Mouse (Mus musculus) c-Kit-positive CD71-negative TER-119-negative erythroid progenitor cells, embryonic 14.5 days (primary cell): ENCODE data around the gene Tpp2.
"Not testable (repeated sequence)": the region's sequence is repeated elsewhere in the genome, so short reads cannot be mapped to it uniquely, and the experiment has no call there.

Experiments used
- DNase-seq: peaks from one replicate; pipeline ENCODE4 v3.0.0-alpha.2; 2013; ENCODE audit warnings: low read depth

The Tpp2 gene

DNA sequence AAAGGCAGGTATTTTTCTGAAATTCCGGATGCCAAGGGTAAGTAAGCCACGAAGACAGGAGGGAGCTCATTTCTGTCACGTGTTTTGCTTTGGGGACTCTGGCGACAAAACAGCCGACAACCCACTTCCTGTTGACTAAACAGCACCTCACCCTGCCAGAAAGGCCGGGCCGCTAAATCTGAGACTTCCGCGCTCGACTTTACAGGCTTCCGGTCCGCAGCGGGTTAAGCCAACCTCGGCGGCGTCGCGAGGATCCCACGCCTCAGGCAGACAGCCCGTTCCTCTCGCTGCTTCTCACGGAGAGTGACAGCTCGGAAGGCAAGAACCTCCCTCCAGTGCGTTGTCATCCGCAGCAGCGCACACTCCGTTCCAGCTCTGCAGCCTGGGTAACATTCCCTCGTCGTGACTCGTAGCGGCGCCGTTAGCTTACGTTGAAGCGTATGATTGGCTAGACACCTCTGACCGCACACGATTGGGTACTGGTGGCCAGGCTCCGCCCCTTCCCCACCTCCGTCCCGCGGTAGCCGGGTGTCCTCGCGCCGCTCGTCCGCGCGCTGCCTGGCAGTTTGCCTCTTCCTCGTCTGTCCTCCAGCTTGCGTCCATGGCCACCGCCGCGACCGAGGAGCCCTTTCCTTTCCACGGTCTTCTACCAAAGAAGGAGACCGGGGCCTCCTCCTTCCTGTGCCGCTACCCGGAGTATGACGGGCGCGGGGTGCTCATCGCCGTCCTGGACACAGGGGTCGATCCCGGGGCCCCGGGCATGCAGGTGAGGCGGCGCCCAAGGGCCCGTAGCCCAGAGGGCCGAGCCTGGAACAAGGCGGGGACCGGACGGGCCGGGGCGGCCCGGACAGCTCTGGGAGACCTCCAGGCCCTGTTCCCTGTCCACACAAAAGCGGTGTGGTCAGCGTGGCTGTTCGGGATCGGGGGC lies at the start of gene Tpp2:
Gene Tpp2 (plus strand): TSS at position 160 of the 928 bp plus-strand sequence.
- DNase-seq = peak; percentile 92

DNA sequence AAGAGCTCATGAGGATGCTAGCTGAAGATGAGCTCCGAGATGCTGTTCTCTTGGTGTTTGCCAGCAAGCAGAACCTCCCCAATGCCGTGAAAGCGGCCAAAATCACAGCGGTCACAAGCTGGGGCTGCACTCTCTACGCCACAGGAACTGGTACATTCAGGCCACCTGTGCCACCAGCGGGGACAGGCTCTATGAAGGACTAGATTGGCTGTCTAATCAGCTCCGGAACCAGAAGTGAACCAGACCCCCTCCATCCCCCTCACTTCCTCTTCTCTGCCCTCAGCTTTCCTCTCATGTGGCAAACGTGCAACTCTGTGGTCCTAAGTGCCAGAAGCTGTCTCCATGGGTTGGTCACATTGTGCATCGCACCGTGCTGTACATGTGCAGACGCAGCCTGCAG lies 45.1 kb upstream of the Tpp2 start:
- DNase-seq = not testable (repeated sequence)

DNA sequence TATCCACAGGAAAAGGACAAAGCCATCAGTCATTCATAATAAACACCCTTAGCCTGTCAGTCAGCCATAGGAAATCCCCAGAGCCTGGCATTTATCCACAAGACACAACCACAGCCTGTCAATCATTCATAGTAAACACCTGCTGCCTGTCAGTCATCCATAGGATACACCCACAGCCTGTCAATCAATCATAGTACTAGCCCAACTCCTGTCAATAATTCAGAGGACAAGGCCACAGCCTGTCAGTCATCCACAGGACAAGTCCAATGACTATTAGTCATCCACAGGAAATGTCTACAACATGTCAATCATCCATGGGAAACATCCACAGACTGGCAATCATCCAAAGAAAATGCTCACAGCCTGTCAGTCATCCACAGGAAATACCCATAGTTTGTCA lies 37.7 kb upstream of the Tpp2 start:
- no peak for DNase-seq

DNA sequence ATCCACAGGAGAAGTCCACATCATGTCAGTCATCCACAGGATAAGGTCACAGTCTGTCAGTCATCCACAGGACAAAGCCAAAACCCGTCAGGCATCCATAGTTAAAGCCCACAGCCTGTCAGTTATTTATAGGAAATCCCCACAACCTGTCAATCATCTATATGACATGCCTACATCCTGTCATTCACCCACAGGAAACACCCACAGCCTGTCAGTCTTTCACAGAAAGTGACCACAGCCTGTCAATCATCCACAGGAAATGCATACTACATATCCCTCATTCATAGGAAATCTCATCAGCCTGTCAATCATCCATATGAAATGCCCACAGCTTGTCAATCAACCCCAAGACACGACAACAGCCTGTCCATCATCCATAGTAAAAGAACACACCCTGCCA lies 36.3 kb upstream of the Tpp2 start:
- DNase-seq = no peak

DNA sequence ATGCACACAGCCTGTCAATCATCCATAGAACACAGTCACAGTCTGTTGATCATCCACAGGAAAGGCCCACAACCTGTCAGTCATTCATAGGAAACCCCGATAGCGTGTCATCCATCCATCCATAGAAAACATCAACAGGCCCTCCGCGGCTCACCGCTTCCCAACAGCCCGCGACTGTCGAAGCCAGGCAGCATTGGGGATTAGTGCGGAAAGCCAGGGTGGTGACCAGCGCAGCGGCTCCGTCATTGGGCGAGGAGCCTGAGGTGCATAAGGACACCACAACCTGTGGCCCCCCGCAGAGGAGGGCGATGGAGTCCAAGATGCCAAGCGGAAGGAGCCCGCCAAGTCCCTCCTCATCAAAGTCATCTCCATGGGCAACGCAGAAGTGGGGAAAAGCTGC lies 35.5 kb upstream of the Tpp2 start:
- no peak for DNase-seq

DNA sequence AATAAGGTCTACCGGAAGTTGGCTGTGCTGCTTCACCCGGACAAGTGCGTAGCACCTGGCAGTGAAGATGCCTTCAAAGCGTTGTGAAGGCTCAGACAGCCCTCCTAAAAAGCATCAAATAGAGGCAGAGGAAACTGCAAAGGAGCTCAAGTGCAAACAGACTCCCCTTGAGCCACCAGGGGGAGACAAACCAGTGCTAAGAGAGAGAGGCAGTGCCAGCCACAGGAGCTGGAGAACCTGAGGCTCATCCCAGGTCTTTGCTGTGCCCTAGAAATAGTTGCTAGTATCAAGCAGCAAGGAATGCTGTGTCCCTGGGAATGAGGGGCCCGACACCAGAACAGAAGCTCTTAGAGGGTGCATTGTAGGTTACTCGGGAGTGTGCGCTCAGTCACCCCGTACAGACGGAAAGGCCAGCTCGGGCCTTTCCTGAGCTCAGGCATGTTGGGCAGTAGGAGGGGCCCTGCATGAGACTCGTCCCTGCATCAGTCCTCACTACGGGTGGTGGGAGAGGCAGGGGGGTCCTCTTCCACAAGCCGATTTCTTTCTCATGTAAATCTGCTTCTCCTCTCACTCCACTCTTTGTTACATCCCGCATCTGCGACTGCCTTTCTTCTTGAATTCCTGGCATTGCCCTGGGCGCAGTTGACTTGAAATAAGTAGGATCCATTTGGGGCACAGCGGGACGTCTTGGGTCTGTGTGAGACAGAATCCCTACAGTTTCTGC lies 34.3 kb upstream of the Tpp2 start:
- peak; percentile 57 for DNase-seq

DNA sequence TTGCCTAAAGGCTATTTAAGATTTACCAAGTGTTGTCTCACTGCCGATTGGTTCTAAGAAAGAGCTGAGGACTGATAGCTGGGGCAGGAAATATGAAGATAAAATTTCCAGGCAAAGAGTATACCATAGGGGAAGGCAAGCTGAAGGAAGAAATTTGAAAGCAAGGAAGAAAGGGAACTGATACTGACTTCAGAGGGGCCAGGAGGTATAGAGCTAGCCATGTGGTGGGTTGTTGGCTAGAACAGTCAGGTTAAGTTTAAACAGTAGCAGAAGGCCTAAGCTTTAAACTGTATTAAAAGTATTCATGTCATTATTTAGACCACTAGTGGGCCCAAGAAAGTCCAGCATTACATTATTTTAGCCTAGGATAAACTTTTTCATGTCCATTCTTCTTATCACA lies 31.0 kb upstream of the Tpp2 start:
- no peak for DNase-seq

DNA sequence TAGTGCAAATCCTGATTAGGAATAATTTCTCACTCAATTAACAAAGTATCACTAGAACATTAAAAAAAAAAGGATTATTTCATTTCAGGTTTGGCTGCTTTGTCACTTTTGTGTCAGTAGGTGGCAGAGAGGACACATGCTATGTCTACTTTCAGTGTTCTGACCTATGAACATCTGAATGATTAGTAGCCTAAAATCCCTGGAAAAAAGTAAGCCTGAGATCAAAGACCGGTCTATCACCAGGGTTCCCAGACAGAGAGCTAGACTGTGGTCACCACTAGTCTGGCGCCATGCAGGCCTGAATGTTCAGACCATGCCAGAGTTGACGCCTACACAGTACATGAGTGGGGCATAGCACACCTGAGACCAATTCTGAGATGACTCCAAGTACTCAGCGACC lies 30.6 kb upstream of the Tpp2 start:
- DNase-seq = no peak

DNA sequence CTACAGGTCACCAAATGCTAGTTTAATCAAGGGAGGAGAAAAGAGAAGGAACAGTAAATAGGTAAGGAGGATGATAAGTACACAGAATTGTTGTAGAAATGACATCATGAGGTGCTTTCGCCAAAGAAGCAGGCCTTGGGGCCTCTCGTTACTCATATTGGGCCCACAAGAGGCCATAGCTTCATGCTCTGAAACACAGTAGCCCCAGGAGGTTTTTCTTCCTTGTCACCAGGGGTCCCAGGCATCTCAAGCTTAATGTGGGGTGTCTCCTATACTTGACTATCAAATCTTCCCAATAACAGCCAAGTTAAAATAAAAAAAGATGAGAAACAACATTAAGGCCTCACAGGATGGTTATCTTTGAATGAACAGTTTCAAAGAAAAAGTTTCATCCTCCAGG lies 18.0 kb upstream of the Tpp2 start:
- no peak for DNase-seq

DNA sequence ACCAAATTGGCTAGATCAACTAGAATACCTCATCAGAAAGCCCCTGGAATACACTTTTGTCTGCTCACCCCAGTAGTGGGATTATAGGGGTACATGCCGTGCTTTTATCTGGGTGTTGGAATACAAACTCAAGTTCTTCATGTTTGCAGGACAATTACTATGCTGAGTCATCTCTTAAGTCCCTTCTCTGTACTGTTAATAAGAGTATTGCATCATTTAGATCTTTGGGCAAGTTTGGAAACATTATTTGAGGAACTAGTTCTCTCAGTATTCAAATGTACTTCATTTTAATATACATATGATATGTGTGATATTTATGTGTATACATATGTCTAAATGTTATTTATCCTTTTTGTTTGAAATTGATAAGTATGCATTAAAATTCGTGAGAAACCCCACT lies 16.6 kb upstream of the Tpp2 start:
- DNase-seq = no peak

DNA sequence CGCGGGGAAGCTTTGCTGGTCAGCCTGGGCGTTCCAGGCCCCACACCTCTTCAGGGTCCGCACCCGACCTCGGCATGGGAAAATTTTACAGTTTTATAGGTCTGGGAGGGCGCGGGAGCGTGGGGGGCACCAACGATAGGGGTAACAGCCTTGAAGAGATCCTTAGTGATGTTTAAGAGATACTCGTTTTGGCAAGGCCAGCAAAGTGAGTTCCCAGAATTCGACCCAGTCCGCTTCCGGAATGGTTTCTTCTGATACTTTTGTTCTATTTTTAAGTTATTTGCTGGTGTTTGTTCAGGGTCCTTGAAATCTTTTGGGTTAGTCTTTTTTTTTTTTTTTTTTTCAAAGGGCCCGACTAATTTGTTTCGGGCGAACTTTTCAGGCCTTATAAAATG lies 966 bp downstream of the Tpp2 start:
- DNase-seq = no peak

DNA sequence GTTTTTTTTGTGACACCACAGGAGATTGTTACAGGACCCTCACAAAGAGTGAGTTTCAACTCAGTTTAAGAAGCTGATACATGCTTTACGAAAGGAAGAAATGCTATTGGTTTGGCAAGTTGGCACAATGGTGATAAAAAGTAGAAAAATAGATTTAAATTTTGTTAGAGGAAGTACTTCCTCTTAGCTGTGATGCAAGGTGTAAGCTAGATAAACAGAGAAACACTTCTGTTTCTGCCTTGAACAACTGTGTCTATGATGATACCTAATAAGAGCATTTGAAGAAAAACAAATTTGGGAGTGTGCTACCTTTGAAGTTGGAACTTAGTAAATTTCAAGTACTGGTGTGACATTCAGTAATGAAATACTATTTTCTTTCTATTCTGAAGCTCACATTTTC lies 5.9 kb downstream of the Tpp2 start:
- DNase-seq = no peak

DNA sequence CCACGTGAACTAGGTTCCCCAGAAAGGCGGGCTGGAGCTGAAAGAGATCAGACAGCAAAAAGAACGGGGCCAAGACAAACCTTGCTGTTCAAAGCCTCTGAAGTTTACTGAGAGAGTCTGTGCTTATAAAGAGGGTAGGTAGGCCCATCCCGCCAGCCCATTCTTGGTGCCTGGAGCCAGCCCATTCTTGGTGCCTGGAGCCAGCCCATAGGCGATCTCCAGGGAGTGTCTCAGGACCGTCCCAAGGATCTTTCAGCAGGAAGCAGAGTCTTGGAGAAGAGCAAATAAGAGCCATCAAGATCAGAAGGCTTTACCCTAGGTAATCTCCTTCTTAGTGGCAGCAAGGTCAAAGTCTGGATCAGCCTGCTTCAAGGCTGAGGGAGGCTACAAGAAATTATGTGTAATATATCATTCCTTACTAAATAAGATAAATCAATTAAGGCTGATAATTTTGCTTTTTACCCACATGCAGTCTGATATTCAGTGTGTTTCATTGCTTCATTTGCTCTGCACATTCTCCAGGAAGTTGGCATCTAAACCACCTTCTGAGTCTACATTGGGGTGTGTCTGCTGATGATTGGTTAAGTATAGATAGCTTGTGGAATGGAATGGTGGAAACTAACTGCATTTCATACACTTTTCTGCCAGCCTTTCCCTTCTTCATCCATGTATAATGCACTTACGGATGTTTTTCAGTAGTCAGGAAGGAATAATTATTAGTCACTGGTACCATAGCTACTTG lies 8.2 kb downstream of the Tpp2 start:
- DNase-seq = no peak

DNA sequence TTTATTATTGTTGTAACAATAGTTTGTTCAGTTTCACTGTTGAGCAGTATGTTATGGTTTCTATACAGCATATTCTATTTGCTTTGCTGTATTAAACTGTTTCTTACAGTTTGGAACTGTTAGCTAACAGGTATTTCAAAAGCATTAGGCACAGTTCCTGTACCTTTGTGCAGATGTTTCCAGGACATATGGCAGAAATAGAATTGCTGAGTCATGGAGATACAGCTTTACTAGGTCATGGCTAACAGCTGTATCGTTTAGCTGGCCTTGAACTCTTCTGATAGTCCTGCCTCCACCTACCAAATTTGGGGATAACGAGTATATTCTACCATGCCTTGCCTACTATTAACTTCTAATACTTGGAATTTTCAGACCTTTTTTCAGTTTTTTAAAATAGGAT lies 9.4 kb downstream of the Tpp2 start:
- DNase-seq = no peak

DNA sequence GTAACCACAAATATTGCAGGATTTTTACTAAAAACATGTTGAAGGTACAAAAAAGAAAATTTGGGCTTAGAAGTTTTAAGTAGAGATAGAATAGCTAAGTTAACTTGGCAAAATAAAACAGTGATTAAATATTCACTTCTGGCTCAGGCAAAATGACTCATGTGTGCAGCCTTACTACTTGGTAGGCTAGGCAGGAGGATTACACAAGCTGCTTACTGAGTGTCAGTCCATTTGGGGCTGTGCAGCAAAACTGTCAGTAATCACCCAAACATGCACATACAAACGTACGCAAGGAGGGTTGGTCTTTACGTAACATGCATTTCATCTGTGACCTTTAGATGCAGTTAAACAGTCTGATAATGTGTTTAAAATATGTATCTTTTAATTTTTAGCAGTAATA lies 20.2 kb downstream of the Tpp2 start:
- DNase-seq = no peak

DNA sequence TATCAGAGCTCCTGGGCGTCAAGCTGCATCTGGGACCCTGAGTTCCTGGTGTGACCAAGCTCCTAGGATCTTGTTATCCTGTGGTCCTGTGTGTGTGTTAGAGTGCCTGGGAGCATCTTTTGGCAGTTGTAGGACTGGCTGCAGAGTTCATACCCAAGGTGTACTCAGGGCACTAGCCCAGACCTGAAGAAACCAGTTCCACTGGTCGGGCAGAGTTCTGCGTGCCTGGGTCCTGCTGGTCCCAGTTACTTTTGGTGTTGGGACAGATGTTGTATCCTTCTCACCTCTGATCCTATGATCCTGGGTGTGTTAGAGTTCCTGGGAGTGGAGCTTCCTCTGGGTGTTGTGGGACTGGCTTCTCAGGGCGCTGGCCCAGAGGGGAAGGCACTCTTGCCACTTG lies 30.9 kb downstream of the Tpp2 start:
- no peak for DNase-seq

DNA sequence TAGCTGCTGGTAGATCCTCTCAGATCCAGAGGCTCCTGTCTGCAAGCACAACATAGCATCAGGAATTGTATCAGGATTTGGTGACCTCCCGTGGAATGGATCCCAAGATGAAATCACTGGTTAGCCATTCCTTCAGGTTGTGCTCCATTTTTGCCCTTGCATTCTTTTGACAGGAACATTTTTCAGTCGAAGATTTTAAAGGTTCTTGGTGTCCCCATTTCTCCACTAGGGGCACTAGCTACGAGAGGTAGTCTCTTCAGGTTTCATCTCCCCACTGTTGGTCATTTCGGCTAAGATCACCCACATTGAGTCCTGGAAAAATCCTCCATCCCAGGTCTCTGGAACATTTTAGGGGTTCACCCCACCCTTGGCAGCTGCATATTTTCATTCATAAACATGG lies 33.3 kb downstream of the Tpp2 start:
- DNase-seq = no peak

DNA sequence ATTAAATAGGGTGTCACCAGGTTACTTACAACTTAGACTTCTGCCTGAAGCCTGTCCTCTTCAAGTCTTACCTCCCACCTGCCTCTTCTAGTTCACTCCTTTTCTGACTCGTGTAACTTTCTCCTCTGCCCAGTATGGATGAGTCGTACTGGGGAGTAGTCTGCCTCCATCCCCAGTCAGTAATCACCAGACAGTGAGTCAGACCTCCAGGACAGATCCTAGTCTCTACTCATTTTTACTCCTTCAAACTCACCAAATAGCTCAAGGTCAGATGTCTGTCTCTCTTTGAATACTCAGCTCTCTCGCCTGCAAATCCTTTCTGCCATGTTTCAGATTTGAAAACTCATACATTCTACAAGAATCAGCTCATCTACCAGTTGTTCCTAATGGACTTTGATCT lies 35.9 kb downstream of the Tpp2 start:
- no peak for DNase-seq

DNA sequence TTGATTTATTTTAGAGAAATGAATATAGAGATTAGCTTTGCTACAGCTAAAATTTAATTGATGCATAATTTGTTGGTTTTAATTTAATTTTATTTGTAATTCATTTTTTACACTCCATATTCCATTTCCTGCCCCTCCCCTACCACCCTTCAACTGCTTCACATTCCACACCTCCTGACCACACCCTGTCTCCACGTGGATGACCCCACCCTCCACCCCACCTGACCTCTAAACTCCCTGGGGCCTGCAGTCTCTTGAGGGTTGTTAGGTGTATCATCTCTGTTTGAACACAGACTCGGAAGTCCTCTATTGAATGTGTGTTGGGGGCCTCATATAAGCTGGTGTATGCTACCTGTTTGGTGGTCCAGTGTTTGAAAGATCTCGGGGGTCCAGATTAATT lies 37.6 kb downstream of the Tpp2 start:
- DNase-seq = no peak

DNA sequence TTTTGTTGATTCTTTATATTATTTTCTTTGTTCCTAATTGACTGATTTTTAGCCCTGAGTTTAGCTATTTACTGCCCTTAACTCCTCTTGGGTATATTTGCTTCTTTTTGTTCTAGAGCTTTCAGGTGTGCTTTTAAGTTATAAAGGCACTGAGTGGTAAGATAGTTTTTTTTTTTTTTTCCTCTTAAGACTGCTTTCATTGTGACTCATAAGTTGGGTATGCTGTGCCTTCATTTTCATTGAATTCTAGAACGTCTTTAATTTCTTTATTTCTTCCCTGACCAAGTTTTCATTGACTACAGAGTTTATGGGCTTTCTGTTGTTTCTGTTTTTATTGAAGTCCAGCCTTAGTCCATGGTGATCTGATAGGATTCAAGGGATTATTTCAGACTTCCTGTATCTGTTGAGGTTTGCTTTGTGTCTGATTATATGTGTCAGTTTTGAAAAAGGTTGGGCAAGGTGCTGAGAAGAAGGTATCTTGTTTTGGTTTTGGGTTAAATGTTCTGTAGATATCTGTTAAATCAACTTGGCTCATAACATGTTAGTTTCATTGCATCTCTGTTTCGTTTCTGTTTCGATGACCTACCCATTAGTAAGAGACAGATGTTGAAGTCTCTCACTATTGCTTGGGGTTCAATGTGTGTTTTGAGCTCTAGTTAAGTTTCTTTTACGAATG lies 63.6 kb downstream of the Tpp2 start:
- DNase-seq = no peak

DNA sequence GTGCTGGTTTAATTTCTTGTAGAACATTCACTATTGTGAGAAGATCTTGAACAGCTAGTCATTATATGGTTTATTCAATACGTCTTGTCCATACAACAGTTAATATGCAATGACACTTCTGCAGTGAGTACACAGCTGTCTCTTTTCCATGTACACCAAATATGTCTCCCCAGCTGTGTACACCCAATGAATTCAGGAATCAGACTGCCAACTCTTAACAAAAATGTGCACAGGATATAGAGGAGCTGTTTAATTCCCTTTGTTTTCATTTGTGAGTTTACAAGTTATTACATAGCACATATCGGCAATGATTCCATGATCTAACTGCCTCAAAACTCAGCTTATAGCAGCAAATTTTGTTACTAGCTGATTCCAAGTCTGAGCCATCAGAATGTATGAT lies 71.1 kb downstream of the Tpp2 start:
- no peak for DNase-seq

DNA sequence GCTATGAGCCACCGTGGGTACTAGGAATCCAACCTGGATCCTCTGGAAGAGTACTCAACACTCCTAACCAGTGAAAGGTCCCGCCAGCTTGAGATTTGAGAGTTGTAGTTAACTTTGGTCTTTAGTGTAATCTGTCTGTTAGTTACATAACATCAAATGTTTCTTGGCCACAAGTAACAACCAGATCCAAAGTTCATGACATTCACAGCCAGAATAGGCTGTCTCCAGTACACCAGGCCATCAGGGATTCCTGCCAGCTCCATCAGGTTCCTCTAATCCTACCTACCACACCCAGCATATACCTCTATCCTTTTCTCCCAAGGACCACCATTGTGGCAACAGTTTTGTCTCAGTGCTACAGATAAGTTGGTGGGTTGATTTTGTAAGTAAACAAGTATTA lies 82.1 kb downstream of the Tpp2 start:
- DNase-seq = no peak
